Mouse (Mus musculus): ENCODE results near the gene Atp6v1e2. TPM values are rescaled to one million over a fixed set of nuclear protein-coding genes. Genes with fewer than 3 reads are reported as not detected.

The Atp6v1e2 gene
- polyA plus RNA-seq, 1 experiment from 2014 or later = not detected

DNA sequence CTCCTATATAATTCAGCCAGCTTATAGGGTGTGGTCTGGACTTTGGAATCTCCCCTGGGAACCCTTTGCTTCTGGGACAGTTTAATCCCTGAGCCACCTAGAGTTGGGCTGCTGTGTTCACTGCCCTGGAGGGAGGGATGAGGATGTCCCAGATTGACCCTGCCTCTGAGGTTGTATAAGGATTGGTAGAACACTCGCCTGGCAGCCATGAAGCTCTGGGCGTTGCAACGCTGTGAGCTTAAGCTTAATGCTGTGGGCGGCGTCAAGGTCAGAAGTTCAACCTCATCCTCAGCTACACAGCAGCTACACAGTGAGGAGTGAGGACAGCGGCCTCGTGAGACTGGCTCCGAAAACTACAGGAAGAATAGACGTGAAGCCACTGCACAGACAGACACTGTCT is 34.8 kb upstream of the Atp6v1e2 start:
- DNase-seq (no peak), ATAC-seq (peak; percentile 36)
- no peak overlapping the region for H3K4me2 ChIP-seq (ENCODE audit: low read depth, low read length)
- H3K27ac ChIP-seq (ENCODE audit: low read depth) = no peak overlapping the region
- H3K9ac ChIP-seq (replicated peaks) = no peak overlapping the region
- no peaks in the 10 kb centered on the region for H3K4me1 ChIP-seq (ENCODE audit: insufficient read depth)
- no peak for TF ChIP-seq EP300 (IDR thresholded peaks at IDR 0.05; ENCODE audit: low read depth)
- no peak for TF ChIP-seq CTCF (IDR thresholded peaks at IDR 0.05; ENCODE audit: low read depth)
- no peaks in the 10 kb centered on the region for H3K36me3 ChIP-seq (replicated peaks; ENCODE audit: insufficient read depth, low read length)
- H3K9me3 ChIP-seq (ENCODE audit: low read length) = no peaks in the 10 kb centered on the region
- H3K27me3 ChIP-seq (ENCODE audit: insufficient read depth, low read length) = no peaks in the 10 kb centered on the region
- WGBS (ENCODE audit: insufficient replicate concordance) = 75% methylated on average over 9 of the region's 9 CpGs
- no peak overlapping the region for H3K4me3 ChIP-seq (ENCODE audit: low read depth, low read length)

GRCm38 (mm10) chr17:86981701-86982100 is 34.0 kb upstream of the Atp6v1e2 start:
- H3K36me3 ChIP-seq (replicated peaks; ENCODE audit: insufficient read depth, low read length) = no peaks in the 10 kb centered on the region
- no peak overlapping the region for H3K27ac ChIP-seq (ENCODE audit: low read depth)
- DNase-seq = no peak
- H3K27me3 ChIP-seq (ENCODE audit: insufficient read depth, low read length) = no peaks in the 10 kb centered on the region
- H3K4me1 ChIP-seq (ENCODE audit: insufficient read depth) = no peaks in the 10 kb centered on the region
- H3K9me3 ChIP-seq (ENCODE audit: low read length) = no peaks in the 10 kb centered on the region
- no peak for ATAC-seq
- no peak overlapping the region for H3K4me3 ChIP-seq (ENCODE audit: low read depth, low read length)
- 92% methylated on average over 2 of the region's 2 CpGs for WGBS (ENCODE audit: insufficient replicate concordance)
- no peak overlapping the region for H3K4me2 ChIP-seq (ENCODE audit: low read depth, low read length)
- TF ChIP-seq EP300 (IDR thresholded peaks at IDR 0.05; ENCODE audit: low read depth) (no peak), CTCF (IDR thresholded peaks at IDR 0.05; ENCODE audit: low read depth) (no peak)
- H3K9ac ChIP-seq (replicated peaks) = no peak overlapping the region

DNA sequence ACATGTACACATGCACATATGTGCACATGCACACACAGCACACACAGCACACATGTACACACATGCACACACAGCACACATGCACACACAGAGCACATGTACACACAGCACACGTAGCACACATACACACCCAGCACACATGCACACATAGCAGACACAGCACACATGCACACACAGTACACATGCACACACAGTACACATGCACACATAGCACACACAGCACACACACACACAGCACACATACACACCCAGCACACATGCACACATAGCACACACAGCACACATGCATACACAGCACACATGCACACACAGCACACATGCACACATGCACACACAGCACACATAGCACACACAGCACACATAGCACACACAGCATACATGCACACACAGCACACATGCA is 33.5 kb upstream of the Atp6v1e2 start:
- H3K36me3 ChIP-seq (replicated peaks; ENCODE audit: insufficient read depth, low read length) = no peaks in the 10 kb centered on the region
- H3K27ac ChIP-seq (ENCODE audit: low read depth) = no peak overlapping the region
- no peaks in the 10 kb centered on the region for H3K27me3 ChIP-seq (ENCODE audit: insufficient read depth, low read length)
- no peak overlapping the region for H3K4me3 ChIP-seq (ENCODE audit: low read depth, low read length)
- H3K9me3 ChIP-seq (ENCODE audit: low read length) = no peaks in the 10 kb centered on the region
- 62% methylated on average over 1 of the region's 1 CpGs for WGBS (ENCODE audit: insufficient replicate concordance)
- TF ChIP-seq CTCF (IDR thresholded peaks at IDR 0.05; ENCODE audit: low read depth) (no peak), EP300 (IDR thresholded peaks at IDR 0.05; ENCODE audit: low read depth) (no peak)
- ATAC-seq (no peak), DNase-seq (no peak)
- H3K4me1 ChIP-seq (ENCODE audit: insufficient read depth) = no peaks in the 10 kb centered on the region
- H3K9ac ChIP-seq (replicated peaks) = no peak overlapping the region
- H3K4me2 ChIP-seq (ENCODE audit: low read depth, low read length) = no peak overlapping the region

- Histone ChIP-seq H3K36me3 (replicated peaks; ENCODE audit: insufficient read depth, low read length) (0 out of 2 replicates have a peak, but pooled peaks cover 4% of the 10 kb centered on the region), H3K4me1 (ENCODE audit: insufficient read depth) (no peaks in the 10 kb centered on the region), H3K9ac (replicated peaks) (no peak overlapping the region), H3K27ac (ENCODE audit: low read depth) (no peak overlapping the region), H3K27me3 (ENCODE audit: insufficient read depth, low read length) (no peaks in the 10 kb centered on the region), H3K4me2 (ENCODE audit: low read depth, low read length) (no peak overlapping the region), H3K9me3 (ENCODE audit: low read length) (no peaks in the 10 kb centered on the region), H3K4me3 (ENCODE audit: low read depth, low read length) (no peak overlapping the region)
- TF ChIP-seq EP300 (IDR thresholded peaks at IDR 0.05; ENCODE audit: low read depth) (no peak), CTCF (IDR thresholded peaks at IDR 0.05; ENCODE audit: low read depth) (no peak)
- no peak for ATAC-seq
- WGBS (ENCODE audit: insufficient replicate concordance) = 41% methylated on average over 6 of the region's 6 CpGs
- no peak for DNase-seq
Measured at GRCm38 (mm10) chr17:86978496-86978895, 30.8 kb upstream of the Atp6v1e2 start.

DNA sequence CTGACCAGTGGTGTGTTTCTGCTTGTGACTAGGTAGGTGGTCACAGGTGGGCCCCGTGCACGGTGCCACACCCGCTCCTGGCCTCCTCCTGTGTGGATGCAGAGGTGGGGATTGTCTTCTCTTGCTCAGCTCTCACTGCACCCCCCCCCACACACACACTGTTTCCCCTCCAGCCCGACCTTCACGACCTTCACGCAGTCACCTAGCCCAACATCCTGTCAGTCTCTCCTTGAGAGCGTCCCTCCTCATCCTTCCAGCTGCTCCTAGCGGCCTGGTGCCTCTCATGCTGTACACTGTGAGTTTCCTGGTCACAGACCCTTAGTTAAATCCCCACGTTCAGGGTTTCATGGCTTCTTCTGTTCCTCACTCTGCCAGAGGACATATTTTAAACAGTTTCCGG is 28.7 kb upstream of the Atp6v1e2 start:
- no peak for DNase-seq
- H3K4me1 ChIP-seq (ENCODE audit: insufficient read depth) = peaks cover 4% of the 10 kb centered on the region; the same call in 1 of the 2 replicates

GRCm38 (mm10) chr17:86973097-86973496 is 25.4 kb upstream of the Atp6v1e2 start:
- 50% methylated on average over 2 of the region's 2 CpGs for WGBS (ENCODE audit: insufficient replicate concordance)
- Histone ChIP-seq H3K27ac (ENCODE audit: low read depth) (no peak overlapping the region), H3K4me3 (ENCODE audit: low read depth, low read length) (no peak overlapping the region), H3K36me3 (replicated peaks; ENCODE audit: insufficient read depth, low read length) (0 out of 2 replicates have a peak, but pooled peaks cover 4% of the 10 kb centered on the region), H3K9me3 (ENCODE audit: low read length) (no peaks in the 10 kb centered on the region), H3K4me1 (ENCODE audit: insufficient read depth) (peaks cover 13% of the 10 kb centered on the region; the same call in 1 of the 2 replicates), H3K4me2 (ENCODE audit: low read depth, low read length) (no peak overlapping the region), H3K9ac (replicated peaks) (no peak overlapping the region), H3K27me3 (ENCODE audit: insufficient read depth, low read length) (no peaks in the 10 kb centered on the region)
- TF ChIP-seq EP300 (IDR thresholded peaks at IDR 0.05; ENCODE audit: low read depth) (no peak), CTCF (IDR thresholded peaks at IDR 0.05; ENCODE audit: low read depth) (no peak)
- ATAC-seq (peak; percentile 65), DNase-seq (no peak)

More for the DNA sequence above, 28.7 kb upstream of the Atp6v1e2 start:
- Histone ChIP-seq H3K27ac (ENCODE audit: low read depth) (no peak overlapping the region), H3K9me3 (ENCODE audit: low read length) (no peaks in the 10 kb centered on the region), H3K36me3 (replicated peaks; ENCODE audit: insufficient read depth, low read length) (0 out of 2 replicates have a peak, but pooled peaks cover 4% of the 10 kb centered on the region), H3K9ac (replicated peaks) (no peak overlapping the region), H3K4me3 (ENCODE audit: low read depth, low read length) (no peak overlapping the region), H3K4me2 (ENCODE audit: low read depth, low read length) (no peak overlapping the region), H3K27me3 (ENCODE audit: insufficient read depth, low read length) (no peaks in the 10 kb centered on the region)
- no peak for TF ChIP-seq CTCF (IDR thresholded peaks at IDR 0.05; ENCODE audit: low read depth)
- TF ChIP-seq EP300 (IDR thresholded peaks at IDR 0.05; ENCODE audit: low read depth) = no peak
- 66% methylated on average over 10 of the region's 10 CpGs for WGBS (ENCODE audit: insufficient replicate concordance)
- no peak for ATAC-seq

DNA sequence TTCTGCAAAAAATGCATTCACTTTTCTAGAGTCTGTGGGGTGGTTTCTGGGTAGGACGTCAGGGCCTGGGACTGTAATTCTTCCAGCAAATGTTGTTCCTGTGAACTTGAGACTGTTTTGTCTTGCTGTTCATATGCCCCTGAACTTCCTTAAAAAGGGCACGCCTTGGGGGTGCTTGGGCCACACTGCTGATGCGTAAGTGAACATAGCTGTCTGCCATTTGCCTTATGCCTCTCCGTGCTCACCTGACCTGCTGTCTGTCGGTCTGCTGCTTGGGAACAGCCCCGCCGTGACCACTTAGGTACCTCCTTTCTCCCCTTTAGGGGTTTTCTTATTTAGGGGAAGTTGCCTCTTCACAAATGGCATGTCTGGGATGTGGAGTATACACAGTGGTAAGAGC is 24.2 kb upstream of the Atp6v1e2 start:
- no peak overlapping the region for H3K9ac ChIP-seq (replicated peaks)
- no peak overlapping the region for H3K4me2 ChIP-seq (ENCODE audit: low read depth, low read length)
- TF ChIP-seq CTCF (IDR thresholded peaks at IDR 0.05; ENCODE audit: low read depth) (no peak), EP300 (IDR thresholded peaks at IDR 0.05; ENCODE audit: low read depth) (no peak)
- no peak for ATAC-seq
- no peaks in the 10 kb centered on the region for H3K9me3 ChIP-seq (ENCODE audit: low read length)
- H3K27ac ChIP-seq (ENCODE audit: low read depth) = no peak overlapping the region
- H3K27me3 ChIP-seq (ENCODE audit: insufficient read depth, low read length) = no peaks in the 10 kb centered on the region
- DNase-seq = no peak
- H3K36me3 ChIP-seq (replicated peaks; ENCODE audit: insufficient read depth, low read length) = 0 out of 2 replicates have a peak, but pooled peaks cover 4% of the 10 kb centered on the region
- peaks cover 13% of the 10 kb centered on the region; the same call in 1 of the 2 replicates for H3K4me1 ChIP-seq (ENCODE audit: insufficient read depth)
- no peak overlapping the region for H3K4me3 ChIP-seq (ENCODE audit: low read depth, low read length)
- WGBS (ENCODE audit: insufficient replicate concordance) = 56% methylated on average over 7 of the region's 7 CpGs

All from liver, postnatal 0 days (tissue).